Mouse (Mus musculus): ENCODE measurements around the gene Rnf130. TPM values are rescaled to one million over a fixed set of nuclear protein-coding genes. Genes with fewer than 3 reads are reported as not detected.

The Rnf130 gene
- polyA plus RNA-seq (2011; ENCODE audit: insufficient read length, low read depth, missing spikeins): 28.5 and 31.9 TPM in 2 replicates

- TF ChIP-seq POLR2A (IDR thresholded peaks at IDR 0.05; ENCODE audit: low read depth, low read length): peak; percentile 63
- TF ChIP-seq CTCF (IDR thresholded peaks at IDR 0.05; ENCODE audit: borderline replicate concordance, insufficient read depth, low read length): no peak
- H3K27ac ChIP-seq (ENCODE audit: insufficient read depth, low read length): peak within 1 kb of the TSS; percentile 12; the same call in 1 of the 2 replicates
- H3K4me1 ChIP-seq (ENCODE audit: control insufficient read depth, insufficient read depth, low read length): no peaks in the 10 kb centered on the region
- H3K4me3 ChIP-seq (ENCODE audit: insufficient read depth, low read length): peak within 1 kb of the TSS; percentile 67
Observed at GRCm38 (mm10) chr11:50024833-50025720, at the start of gene Rnf130. TSS of gene Rnf130 (plus strand) at chr11:50025346.

GRCm38 (mm10) chr11:49977963-49978568, 47.1 kb upstream of the Rnf130 start:
- H3K27ac ChIP-seq (ENCODE audit: insufficient read depth, low read length): no peak overlapping the region
- TF ChIP-seq CTCF (IDR thresholded peaks at IDR 0.05; ENCODE audit: borderline replicate concordance, insufficient read depth, low read length) (no peak), POLR2A (IDR thresholded peaks at IDR 0.05; ENCODE audit: low read depth, low read length) (no peak)
- H3K4me3 ChIP-seq (ENCODE audit: insufficient read depth, low read length): no peak overlapping the region
- H3K4me1 ChIP-seq (ENCODE audit: control insufficient read depth, insufficient read depth, low read length): no peaks in the 10 kb centered on the region

- Histone ChIP-seq H3K27ac (ENCODE audit: insufficient read depth, low read length) (no peak overlapping the region), H3K4me1 (ENCODE audit: control insufficient read depth, insufficient read depth, low read length) (no peaks in the 10 kb centered on the region), H3K4me3 (ENCODE audit: insufficient read depth, low read length) (no peak overlapping the region)
- TF ChIP-seq POLR2A (IDR thresholded peaks at IDR 0.05; ENCODE audit: low read depth, low read length) (no peak; the same call in 1 of the 2 replicates), CTCF (IDR thresholded peaks at IDR 0.05; ENCODE audit: borderline replicate concordance, insufficient read depth, low read length) (peak; percentile 15; the same call in 1 of the 2 replicates)
Observed at GRCm38 (mm10) chr11:49978935-49979334, 46.2 kb upstream of the Rnf130 start.

- H3K27ac ChIP-seq (ENCODE audit: insufficient read depth, low read length): no peak overlapping the region
- no peak for TF ChIP-seq CTCF (IDR thresholded peaks at IDR 0.05; ENCODE audit: borderline replicate concordance, insufficient read depth, low read length)
- H3K4me1 ChIP-seq (ENCODE audit: control insufficient read depth, insufficient read depth, low read length): no peaks in the 10 kb centered on the region
- no peak overlapping the region for H3K4me3 ChIP-seq (ENCODE audit: insufficient read depth, low read length)
Observed at GRCm38 (mm10) chr11:49980681-49981235, 44.4 kb upstream of the Rnf130 start.

GRCm38 (mm10) chr11:49981321-49981963, 43.7 kb upstream of the Rnf130 start:
- H3K27ac ChIP-seq (ENCODE audit: insufficient read depth, low read length): no peak overlapping the region
- TF ChIP-seq CTCF (IDR thresholded peaks at IDR 0.05; ENCODE audit: borderline replicate concordance, insufficient read depth, low read length) (no peak), POLR2A (IDR thresholded peaks at IDR 0.05; ENCODE audit: low read depth, low read length) (no peak)
- H3K4me1 ChIP-seq (ENCODE audit: control insufficient read depth, insufficient read depth, low read length): no peaks in the 10 kb centered on the region
- no peak overlapping the region for H3K4me3 ChIP-seq (ENCODE audit: insufficient read depth, low read length)

GRCm38 (mm10) chr11:49982094-49982493, 43.1 kb upstream of the Rnf130 start:
- Histone ChIP-seq H3K4me1 (ENCODE audit: control insufficient read depth, insufficient read depth, low read length) (no peaks in the 10 kb centered on the region), H3K27ac (ENCODE audit: insufficient read depth, low read length) (no peak overlapping the region), H3K4me3 (ENCODE audit: insufficient read depth, low read length) (no peak overlapping the region)
- TF ChIP-seq POLR2A (IDR thresholded peaks at IDR 0.05; ENCODE audit: low read depth, low read length) (no peak), CTCF (IDR thresholded peaks at IDR 0.05; ENCODE audit: borderline replicate concordance, insufficient read depth, low read length) (no peak)

GRCm38 (mm10) chr11:49982881-49983280, 42.3 kb upstream of the Rnf130 start:
- Histone ChIP-seq H3K27ac (ENCODE audit: insufficient read depth, low read length) (no peak overlapping the region), H3K4me3 (ENCODE audit: insufficient read depth, low read length) (no peak overlapping the region), H3K4me1 (ENCODE audit: control insufficient read depth, insufficient read depth, low read length) (no peaks in the 10 kb centered on the region)
- TF ChIP-seq CTCF (IDR thresholded peaks at IDR 0.05; ENCODE audit: borderline replicate concordance, insufficient read depth, low read length): no peak
- TF ChIP-seq POLR2A (IDR thresholded peaks at IDR 0.05; ENCODE audit: low read depth, low read length): no peak

- Histone ChIP-seq H3K27ac (ENCODE audit: insufficient read depth, low read length) (no peak overlapping the region), H3K4me1 (ENCODE audit: control insufficient read depth, insufficient read depth, low read length) (no peaks in the 10 kb centered on the region), H3K4me3 (ENCODE audit: insufficient read depth, low read length) (no peak overlapping the region)
- TF ChIP-seq CTCF (IDR thresholded peaks at IDR 0.05; ENCODE audit: borderline replicate concordance, insufficient read depth, low read length) (no peak), POLR2A (IDR thresholded peaks at IDR 0.05; ENCODE audit: low read depth, low read length) (no peak)
Observed at GRCm38 (mm10) chr11:49983875-49984552, 41.1 kb upstream of the Rnf130 start.

- no peaks in the 10 kb centered on the region for H3K4me1 ChIP-seq (ENCODE audit: control insufficient read depth, insufficient read depth, low read length)
- H3K27ac ChIP-seq (ENCODE audit: insufficient read depth, low read length): no peak overlapping the region
- H3K4me3 ChIP-seq (ENCODE audit: insufficient read depth, low read length): no peak overlapping the region
- TF ChIP-seq CTCF (IDR thresholded peaks at IDR 0.05; ENCODE audit: borderline replicate concordance, insufficient read depth, low read length) (no peak), POLR2A (IDR thresholded peaks at IDR 0.05; ENCODE audit: low read depth, low read length) (no peak)
Observed at GRCm38 (mm10) chr11:49985009-49985408, 40.1 kb upstream of the Rnf130 start.

Data from embryonic fibroblast, embryonic 13.5 days (primary cell).